Mouse (Mus musculus) liver, embryonic 16.5 days (tissue): Measurements from ENCODE around the gene Rapgefl1. TPM values are rescaled to one million over a fixed set of nuclear protein-coding genes. Genes with fewer than 3 reads are reported as not detected.

Experiments
- ATAC-seq: fragments of 200-750 bp; cut with Nextera tagmentation; 2 replicates; pipeline ENCODE4 v1.8.0; 2017; ENCODE audit warnings: low read depth, mild to moderate bottlenecking, moderate number of reproducible peaks, moderate library complexity
- H3K27ac ChIP-seq: fragments of 300-500 bp; sonication (generic); 2 replicates; pipeline ENCODE4 v1.5.1; 2014; ENCODE audit warnings: mild to moderate bottlenecking, low read length
- H3K27me3 ChIP-seq: fragments of 300-500 bp; sonication (generic); 2 replicates; pipeline ENCODE4 v1.6.1; 2014; ENCODE audit warnings: low read depth, low read length, mixed read lengths; ENCODE audit not compliant: control insufficient read depth, insufficient read depth
- H3K36me3 ChIP-seq: fragments of 300-500 bp; sonication (generic); 2 replicates; pipeline ENCODE4 v1.6.1; 2014; ENCODE audit warnings: mild to moderate bottlenecking; ENCODE audit not compliant: control insufficient read depth, insufficient read depth
- H3K4me1 ChIP-seq: fragments of 300-500 bp; sonication (generic); 2 replicates; pipeline ENCODE4 v1.6.1; 2014; ENCODE audit warnings: low read depth, low read length, mixed read lengths; ENCODE audit not compliant: control insufficient read depth
- H3K4me2 ChIP-seq: fragments of 300-500 bp; sonication (generic); 2 replicates; pipeline ENCODE4 v1.6.1; 2014; ENCODE audit warnings: low read depth, low read length, mixed read lengths
- H3K4me3 ChIP-seq: fragments of 300-500 bp; sonication (generic); 2 replicates; pipeline ENCODE4 v1.5.1; 2014; ENCODE audit warnings: low read depth, mild to moderate bottlenecking, low read length
- H3K9ac ChIP-seq: fragments of 300-500 bp; sonication (generic); 2 replicates; pipeline ENCODE4 v1.6.1; 2014; ENCODE audit warnings: low read depth, low read length
- H3K9me3 ChIP-seq: fragments of 300-500 bp; sonication (generic); replicated peaks from 2 replicates; pipeline ENCODE4 v1.6.1; 2016; ENCODE audit warnings: low read length; ENCODE audit not compliant: control insufficient read depth
- WGBS: fragments of 180-500 bp; shearing (Covaris S2); extraction: QIAGEN DNeasy Blood & Tissue Kit; methylation state at CpG from one replicate; pipeline ENCODE4 v1.1.7; 2014; ENCODE audit not compliant: insufficient replicate concordance; 5-methylcytosine and 5-hydroxymethylcytosine counted together
- polyA plus RNA-seq: library from polyadenylated mRNA; unstranded; fragments of >200 nt; fragmentation: Nextera tagmentation; extraction: Ambion mirVana; gene quantifications from 2 replicates; pipeline ENCODE4 v1.2.1, GENCODE M21; 2015

Rapgefl1 gene
- polyA plus RNA-seq, 1 experiment from 2014 or later: 0.18 TPM

DNA sequence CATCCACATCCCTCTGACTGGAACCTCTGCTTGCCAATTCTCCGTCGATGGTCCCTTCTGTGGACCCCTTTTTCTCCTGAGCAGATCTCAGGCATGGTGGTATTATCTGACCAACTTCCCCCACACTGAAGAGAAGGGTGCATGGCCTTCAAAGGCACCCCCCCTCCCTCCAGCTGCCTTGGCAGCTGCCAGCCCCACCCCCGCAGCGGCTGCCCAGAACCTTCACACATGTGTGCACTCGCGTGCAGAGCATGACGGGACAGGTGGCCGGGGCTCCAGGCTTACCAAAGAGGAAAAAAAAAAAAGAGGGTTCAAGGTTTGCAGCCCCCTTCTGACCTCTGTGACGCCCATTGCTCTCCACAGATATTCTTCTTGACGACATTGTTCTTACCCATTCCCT is 3.3 kb downstream of the Rapgefl1 start:
- H3K27ac ChIP-seq: no peak overlapping the region
- H3K4me1 ChIP-seq: peaks cover 16% of the 10 kb centered on the region
- no peak overlapping the region for H3K9ac ChIP-seq
- no peaks in the 10 kb centered on the region for H3K36me3 ChIP-seq
- no peak overlapping the region for H3K4me2 ChIP-seq
- 56% methylated on average over 10 of the region's 10 CpGs for WGBS
- ATAC-seq: no peak
- H3K4me3 ChIP-seq: no peak overlapping the region
- no peaks in the 10 kb centered on the region for H3K9me3 ChIP-seq
- peaks cover 30% of the 10 kb centered on the region for H3K27me3 ChIP-seq

GRCm38 (mm10) chr11:98846016-98846415 is 9.4 kb downstream of the Rapgefl1 start:
- H3K9me3 ChIP-seq: no peaks in the 10 kb centered on the region
- H3K27me3 ChIP-seq: no peaks in the 10 kb centered on the region; the same call in 1 of the 2 replicates
- WGBS: 64% methylated on average over 13 of the region's 13 CpGs
- H3K27ac ChIP-seq: no peak overlapping the region
- no peak overlapping the region for H3K9ac ChIP-seq
- H3K36me3 ChIP-seq: no peaks in the 10 kb centered on the region
- no peak for ATAC-seq
- H3K4me3 ChIP-seq: no peak overlapping the region
- H3K4me2 ChIP-seq: no peak overlapping the region
- H3K4me1 ChIP-seq: peaks cover 3% of the 10 kb centered on the region; the same call in 1 of the 2 replicates

DNA sequence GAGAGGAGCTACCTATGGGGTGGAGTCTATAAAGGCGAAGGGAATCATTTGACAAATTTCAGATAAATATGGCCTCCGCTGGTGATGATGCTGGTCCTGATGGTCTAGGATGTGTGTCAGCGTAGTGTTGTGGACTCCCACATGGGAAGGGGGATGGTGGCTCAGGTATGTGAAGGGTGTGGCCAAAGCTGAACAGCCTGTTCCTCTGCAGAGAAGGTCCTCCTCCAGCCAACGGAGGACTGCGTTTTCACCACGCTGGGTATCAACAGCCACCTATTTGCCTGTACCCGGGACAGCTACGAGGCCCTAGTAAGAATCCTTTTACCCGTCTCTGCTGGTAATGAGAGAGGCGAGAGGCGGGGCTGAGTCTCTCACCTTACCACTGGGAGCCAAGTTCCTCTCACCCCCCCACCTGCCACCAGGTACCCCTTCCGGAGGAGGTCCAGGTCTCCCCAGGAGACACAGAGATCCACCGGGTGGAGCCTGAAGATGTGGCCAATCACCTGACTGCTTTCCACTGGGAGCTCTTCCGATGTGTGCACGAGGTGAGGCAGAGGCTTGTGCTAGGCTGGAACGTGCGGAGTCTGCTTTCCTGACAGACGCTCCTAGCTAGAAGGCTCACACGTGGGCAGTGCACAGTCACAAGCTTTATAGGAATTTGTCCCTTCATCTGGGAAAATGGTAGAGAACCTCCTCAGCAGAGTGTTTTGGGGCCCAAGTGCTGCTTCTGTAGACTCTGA is 10.4 kb downstream of the Rapgefl1 start:
- Histone ChIP-seq H3K27me3 (no peaks in the 10 kb centered on the region; the same call in 1 of the 2 replicates), H3K36me3 (no peaks in the 10 kb centered on the region), H3K9me3 (no peaks in the 10 kb centered on the region), H3K4me1 (peaks cover 3% of the 10 kb centered on the region; the same call in 1 of the 2 replicates), H3K9ac (no peak overlapping the region), H3K4me3 (no peak overlapping the region), H3K4me2 (no peak overlapping the region), H3K27ac (no peak overlapping the region)
- no peak for ATAC-seq
- 59% methylated on average over 19 of the region's 19 CpGs for WGBS

DNA sequence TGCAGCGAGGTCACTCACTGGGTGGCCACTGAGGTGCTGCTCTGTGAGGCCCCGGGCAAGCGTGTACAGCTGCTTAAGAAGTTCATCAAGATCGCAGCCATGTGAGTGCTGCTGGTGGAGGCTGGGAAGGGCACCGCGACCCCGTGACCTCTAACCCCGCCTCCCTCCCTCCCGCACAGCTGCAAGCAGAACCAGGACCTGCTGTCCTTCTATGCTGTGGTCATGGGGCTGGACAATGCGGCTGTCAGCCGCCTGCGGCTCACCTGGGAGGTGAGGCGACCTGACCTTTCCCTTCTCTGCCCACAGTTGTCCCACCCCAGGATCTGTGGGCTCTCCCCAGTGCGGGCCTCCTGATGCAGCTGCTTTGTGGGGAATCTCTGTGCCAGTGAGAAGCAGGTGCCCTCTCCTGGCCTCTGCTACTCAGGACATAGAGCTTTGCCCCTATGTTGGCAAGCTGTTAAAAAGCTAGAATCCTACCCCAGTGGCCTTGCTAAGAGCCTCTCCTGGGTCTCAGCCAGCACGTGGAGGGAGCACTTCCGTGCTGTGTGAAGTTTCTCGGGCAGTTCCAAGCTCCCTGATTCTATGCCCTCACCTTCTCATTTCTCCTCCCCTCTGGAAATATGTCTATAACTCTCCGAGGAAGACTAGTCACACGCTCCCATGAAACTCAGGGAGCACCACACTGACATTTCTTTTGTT is 12.8 kb downstream of the Rapgefl1 start:
- H3K36me3 ChIP-seq: no peaks in the 10 kb centered on the region

GRCm38 (mm10) chr11:98850100-98851093 is 13.8 kb downstream of the Rapgefl1 start:
- no peaks in the 10 kb centered on the region for H3K9me3 ChIP-seq
- no peak overlapping the region for H3K4me2 ChIP-seq
- H3K27ac ChIP-seq: no peak overlapping the region
- ATAC-seq: no peak
- peaks cover 3% of the 10 kb centered on the region; the same call in 1 of the 2 replicates for H3K4me1 ChIP-seq
- no peaks in the 10 kb centered on the region; the same call in 1 of the 2 replicates for H3K27me3 ChIP-seq
- 67% methylated on average over 26 of the region's 26 CpGs for WGBS
- H3K9ac ChIP-seq: no peak overlapping the region
- no peak overlapping the region for H3K4me3 ChIP-seq
- H3K36me3 ChIP-seq: no peaks in the 10 kb centered on the region

More for the DNA sequence above, 12.8 kb downstream of the Rapgefl1 start:
- no peak overlapping the region for H3K4me3 ChIP-seq
- H3K9me3 ChIP-seq: no peaks in the 10 kb centered on the region
- H3K9ac ChIP-seq: no peak overlapping the region
- peaks cover 3% of the 10 kb centered on the region; the same call in 1 of the 2 replicates for H3K4me1 ChIP-seq
- ATAC-seq: peak; percentile 38
- no peak overlapping the region for H3K27ac ChIP-seq
- no peaks in the 10 kb centered on the region; the same call in 1 of the 2 replicates for H3K27me3 ChIP-seq
- peak overlapping the region; percentile 31; the same call in 1 of the 2 replicates for H3K4me2 ChIP-seq
- WGBS: 24% methylated on average over 19 of the region's 19 CpGs

- ATAC-seq: no peak
- peaks cover 5% of the 10 kb centered on the region for H3K4me1 ChIP-seq
- no peak overlapping the region for H3K27ac ChIP-seq
- no peak overlapping the region for H3K4me2 ChIP-seq
- H3K9me3 ChIP-seq: no peaks in the 10 kb centered on the region
- no peak overlapping the region for H3K9ac ChIP-seq
- no peaks in the 10 kb centered on the region; the same call in 1 of the 2 replicates for H3K27me3 ChIP-seq
- no peak overlapping the region for H3K4me3 ChIP-seq
- no peaks in the 10 kb centered on the region for H3K36me3 ChIP-seq
- WGBS: 78% methylated on average over 8 of the region's 8 CpGs
Measured at GRCm38 (mm10) chr11:98854116-98854515, 17.5 kb downstream of the Rapgefl1 start.

DNA sequence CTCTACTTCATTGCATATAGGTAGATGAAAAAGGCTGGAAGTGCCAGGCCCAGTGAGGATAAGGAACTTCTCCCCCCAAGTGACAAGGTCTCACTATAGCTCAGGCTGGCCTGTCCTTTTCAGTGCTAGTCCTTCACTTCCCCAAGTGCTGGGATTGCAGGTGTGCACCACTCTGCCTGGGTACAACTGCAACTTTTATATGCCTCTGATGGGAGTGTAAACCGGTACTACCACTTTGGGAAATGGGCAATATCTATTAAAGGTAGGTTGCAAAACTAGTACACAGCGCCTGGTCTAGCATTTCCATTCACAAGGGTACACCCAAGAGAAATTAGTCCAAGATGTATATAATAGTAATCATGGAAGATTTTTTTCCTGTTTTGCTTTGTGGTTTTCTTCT is 18.1 kb downstream of the Rapgefl1 start:
- no peaks in the 10 kb centered on the region; the same call in 1 of the 2 replicates for H3K27me3 ChIP-seq
- no peak for ATAC-seq
- H3K4me2 ChIP-seq: no peak overlapping the region
- 75% methylated on average over 2 of the region's 2 CpGs for WGBS
- no peak overlapping the region for H3K27ac ChIP-seq
- H3K4me1 ChIP-seq: peaks cover 3% of the 10 kb centered on the region; the same call in 1 of the 2 replicates
- H3K9ac ChIP-seq: no peak overlapping the region
- H3K36me3 ChIP-seq: no peaks in the 10 kb centered on the region
- no peak overlapping the region for H3K4me3 ChIP-seq
- H3K9me3 ChIP-seq: no peaks in the 10 kb centered on the region
